Mouse (Mus musculus): ENCODE measurements around the gene Comt.

DNA sequence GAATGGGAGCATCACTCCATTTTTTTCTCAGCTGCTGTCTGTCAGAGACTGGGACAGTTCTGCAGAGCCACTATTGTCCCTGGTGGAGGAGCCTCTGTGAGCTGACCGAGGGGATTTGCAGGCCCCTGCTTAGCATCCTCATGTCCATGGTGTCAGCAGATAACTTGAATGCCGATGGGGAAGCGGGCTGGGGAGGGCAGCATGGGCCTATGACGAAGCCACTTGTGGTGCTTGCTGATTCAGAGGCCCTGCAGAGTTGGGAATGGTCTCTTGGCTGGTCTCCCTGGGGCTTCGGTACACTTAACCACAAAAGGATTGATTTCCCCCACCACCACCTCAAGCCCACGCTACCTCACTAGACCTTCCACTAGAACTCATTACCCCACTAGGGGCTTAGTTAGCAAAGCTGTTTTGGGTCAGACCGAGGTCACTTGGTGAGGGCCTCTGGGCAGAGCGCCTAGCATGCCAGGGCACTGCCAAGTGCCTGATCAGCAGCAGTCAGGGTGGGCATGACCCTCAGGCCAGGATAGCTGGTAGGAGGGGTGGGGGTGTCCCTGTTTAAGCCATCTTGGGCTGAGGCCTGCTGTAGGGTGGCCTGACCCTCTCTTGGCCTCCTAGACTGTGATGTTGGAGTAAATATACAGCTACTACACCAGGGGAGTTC lies 47.2 kb downstream of the Comt start:
- TF ChIP-seq GATA1 (IDR thresholded peaks at IDR 0.05; ENCODE audit: borderline replicate concordance, low read length) (no peak), POLR2AphosphoS5 (IDR thresholded peaks at IDR 0.05; ENCODE audit: insufficient replicate concordance, low read depth, low read length) (no peak), CTCF (IDR thresholded peaks at IDR 0.05; ENCODE audit: low read depth, low read length) (no peak), TAL1 (conservative IDR thresholded peaks at IDR 0.05; ENCODE audit: low read depth, low read length) (no peak), GATA2 (IDR thresholded peaks at IDR 0.05; ENCODE audit: borderline replicate concordance, low read depth, low read length) (no peak)
